Mouse (Mus musculus) hematopoietic stem cell, adult 5-6 weeks (primary cell): ENCODE results near the gene Rab1b. TPM values are rescaled to one million over a fixed set of nuclear protein-coding genes. Genes with fewer than 3 reads are reported as not detected.
A peak's percentile ranks its signal among the peaks of the same experiment; 100 is the strongest.

Source experiments
- ATAC-seq, 2 experiments: fragments of 125-278 bp in 1 of 2; replicated peaks in 1 of 2; 2 replicates each; pipeline ENCODE4 v1.8.0; 2016 to 2017; ENCODE audit warnings: inconsistent platforms in 2 of 2, mild to moderate bottlenecking in 2 of 2, moderate number of reproducible peaks in 2 of 2, low read depth in 1 of 2, moderate TSS enrichment in 1 of 2; ENCODE audit not compliant: low FRiP score in 2 of 2, poor library complexity in 2 of 2, severe bottlenecking in 2 of 2, insufficient read depth in 1 of 2, low TSS enrichment in 1 of 2
- total RNA-seq: library from RNA; stranded (forward); fragments of 172-1452, 232-1000 nt; gene quantifications from 2 replicates; pipeline ENCODE4 v1.2.3, GENCODE M21; 2017

Rab1b gene
- total RNA-seq, 1 experiment from 2014 or later: 70.4 TPM

GRCm38 (mm10) chr19:5062041-5062440, 44.8 kb downstream of the Rab1b start:
- no peak for ATAC-seq

DNA sequence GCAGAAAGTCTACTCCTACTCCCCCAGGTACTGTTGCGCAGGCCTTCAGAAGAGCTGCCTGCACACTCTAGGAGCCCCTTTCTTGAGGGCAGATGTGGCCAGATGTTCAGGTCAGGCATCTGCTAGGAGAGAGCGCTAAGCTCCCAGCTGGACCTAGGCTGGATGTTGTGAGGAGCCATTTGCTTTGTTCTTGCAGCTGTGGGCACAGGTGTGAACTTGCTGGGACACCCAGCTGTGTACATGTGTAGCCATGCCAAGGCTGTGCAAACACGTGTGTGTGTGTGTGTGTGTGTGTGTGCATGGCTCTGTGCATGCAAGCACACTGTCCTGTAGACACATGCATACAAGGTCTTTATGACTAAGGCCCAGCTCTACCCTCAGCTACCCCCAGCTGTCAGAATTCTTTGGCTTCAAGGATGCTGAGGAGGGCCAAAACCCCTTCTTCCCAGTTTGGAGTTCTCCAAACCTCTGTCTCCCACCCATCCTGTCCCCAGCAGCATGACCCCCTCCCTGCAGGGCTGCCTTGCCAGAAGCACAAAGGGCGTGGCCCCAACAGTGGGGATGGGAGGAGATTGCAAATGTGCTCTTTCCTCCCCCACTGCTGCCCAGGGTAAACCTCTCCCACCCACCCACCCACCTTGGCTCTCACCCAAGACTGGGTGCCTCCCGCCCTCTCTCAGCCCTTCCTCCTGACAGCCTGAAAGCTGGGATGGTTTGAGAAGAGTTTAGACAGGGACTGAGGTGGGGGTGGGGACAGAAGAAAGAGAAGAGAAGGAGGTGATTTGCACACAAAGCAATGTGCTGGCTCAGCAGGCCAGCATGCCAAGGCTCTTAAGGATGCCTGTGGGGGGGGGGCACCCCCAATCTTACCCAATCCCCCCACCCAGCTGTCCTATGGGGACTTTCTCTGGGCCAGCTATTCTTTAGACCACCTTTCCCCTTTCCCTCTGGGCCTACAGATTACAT, 46.2 kb downstream of the Rab1b start:
- no peak for ATAC-seq

DNA sequence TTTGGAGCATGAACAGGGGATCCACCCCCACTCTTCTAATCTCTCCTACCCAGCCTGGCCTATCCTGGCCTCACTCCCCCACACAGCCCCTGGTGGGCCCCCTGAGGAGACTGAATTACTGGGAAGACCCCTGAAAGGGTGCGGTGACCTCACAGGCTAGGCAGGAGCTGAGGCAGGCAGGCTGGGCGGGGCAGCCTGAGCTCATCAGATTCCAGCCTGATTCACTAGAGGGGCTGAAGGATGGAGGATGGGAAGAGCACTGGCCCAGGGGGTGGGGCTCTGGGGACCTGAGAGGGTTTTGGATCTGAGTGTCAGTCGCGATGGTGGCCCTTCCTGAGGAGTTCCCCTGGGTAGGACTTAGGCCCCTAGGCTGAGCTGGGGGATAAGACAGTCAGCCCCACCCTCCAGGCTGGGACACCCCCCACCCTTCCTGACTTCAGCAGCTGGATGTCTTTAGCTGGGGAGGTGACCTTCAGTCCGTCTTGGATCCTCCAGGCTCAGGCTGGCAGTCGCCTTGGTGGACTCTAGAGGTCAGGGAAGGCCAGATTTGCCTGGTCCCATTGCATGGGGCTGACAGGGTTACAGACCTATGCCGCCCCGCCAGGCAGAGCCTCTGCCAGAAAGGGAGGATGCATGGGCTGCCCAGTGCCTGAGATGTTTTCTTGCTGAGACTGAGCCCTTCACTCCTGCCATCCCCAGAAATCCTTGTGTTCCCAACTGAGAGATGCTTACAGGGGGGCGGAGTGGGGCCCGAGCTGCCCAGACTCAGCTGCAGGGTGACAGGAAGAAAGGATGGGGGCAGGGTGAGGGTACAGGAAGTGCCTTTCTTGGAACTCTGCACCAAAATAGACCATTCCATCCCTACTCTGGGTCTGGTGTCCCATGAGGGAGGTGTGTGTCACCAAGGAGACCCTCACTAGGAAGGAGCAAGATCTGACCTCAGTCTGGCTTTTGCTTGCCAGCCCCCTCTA, 47.8 kb downstream of the Rab1b start:
- no peak for ATAC-seq

DNA sequence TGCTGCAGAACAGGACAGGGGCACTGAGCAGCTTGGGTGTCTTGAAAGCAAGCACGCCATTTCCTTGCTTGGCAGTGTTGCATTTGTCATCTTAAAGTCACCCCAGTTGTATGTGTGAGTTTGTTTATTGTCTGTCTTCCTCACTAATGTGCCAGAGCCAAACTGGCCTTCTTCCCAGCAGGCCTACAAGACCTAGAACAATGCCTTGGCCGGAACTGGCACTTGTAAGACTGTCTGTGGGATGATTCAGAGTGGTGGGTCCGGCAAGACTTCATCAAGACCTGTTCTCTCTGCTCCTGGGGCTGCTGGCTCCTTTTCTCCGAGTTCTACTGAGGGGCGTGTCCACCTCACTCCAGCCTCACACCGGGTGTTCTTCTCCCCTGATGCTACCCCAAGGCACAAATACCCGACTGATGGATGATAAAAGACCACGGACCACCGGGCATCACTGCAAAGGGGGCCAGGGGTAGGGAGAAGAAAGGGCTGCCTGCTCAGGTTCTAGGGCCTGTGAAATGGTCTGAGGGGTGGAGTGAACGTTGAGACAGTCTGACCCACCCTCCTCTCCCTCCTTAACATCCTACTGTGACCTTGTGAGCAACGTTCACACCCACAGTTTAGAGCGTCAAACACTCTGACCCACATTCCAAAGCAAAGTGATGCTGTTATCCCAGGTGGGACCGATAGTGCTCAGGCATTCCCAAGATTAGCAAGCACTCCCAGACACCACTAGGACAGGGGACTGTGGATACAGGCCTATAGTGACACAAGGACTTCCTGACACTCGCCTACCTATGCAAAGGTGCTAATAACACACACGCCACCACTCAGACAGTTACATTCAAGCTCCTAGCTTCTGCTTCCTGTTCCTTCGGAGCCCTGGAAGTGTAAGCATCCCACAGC, 48.7 kb downstream of the Rab1b start:
- no peak for ATAC-seq

DNA sequence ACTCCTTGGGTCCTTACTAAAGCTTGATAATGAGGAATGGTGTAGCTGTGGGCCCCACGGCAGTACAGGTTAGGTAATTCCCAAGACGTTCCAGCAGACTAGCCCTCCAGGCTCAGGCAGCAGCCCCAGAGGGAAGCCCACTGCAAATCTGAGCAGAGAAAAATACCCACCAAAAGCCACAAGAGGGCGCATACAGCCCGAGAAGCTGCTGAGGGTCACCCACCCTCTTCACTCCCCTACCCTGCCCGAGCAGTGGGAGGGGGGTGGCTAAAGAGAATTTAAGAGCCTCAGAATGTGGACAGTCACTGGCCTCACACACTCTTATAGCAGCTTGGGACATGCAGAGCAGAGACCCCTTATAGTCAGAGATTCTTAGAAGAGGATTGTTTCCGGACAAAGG, 50.6 kb downstream of the Rab1b start:
- peak; percentile 40 to 51; a peak in 2 of 4 replicates for ATAC-seq

DNA sequence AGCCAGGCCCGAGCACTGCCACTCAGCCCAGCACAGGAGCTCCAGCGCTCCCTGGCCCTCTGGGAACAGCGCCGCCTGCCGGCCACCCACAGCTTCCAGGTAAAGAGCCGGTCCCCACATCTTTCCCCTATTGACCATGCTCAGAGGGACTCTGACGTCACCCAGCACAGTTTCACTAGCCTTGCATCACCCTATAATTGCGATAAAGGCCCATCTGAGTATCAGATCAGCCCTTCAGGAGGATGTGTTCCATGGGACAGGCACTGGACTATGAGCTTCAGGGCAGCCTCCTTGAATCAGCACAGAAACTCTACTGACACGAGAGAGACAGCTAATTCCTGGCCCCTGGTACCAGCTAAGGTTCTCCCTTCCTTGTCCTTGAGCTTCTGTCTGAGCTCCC, 53.0 kb downstream of the Rab1b start:
- no peak; a peak in 1 of 4 replicates for ATAC-seq

DNA sequence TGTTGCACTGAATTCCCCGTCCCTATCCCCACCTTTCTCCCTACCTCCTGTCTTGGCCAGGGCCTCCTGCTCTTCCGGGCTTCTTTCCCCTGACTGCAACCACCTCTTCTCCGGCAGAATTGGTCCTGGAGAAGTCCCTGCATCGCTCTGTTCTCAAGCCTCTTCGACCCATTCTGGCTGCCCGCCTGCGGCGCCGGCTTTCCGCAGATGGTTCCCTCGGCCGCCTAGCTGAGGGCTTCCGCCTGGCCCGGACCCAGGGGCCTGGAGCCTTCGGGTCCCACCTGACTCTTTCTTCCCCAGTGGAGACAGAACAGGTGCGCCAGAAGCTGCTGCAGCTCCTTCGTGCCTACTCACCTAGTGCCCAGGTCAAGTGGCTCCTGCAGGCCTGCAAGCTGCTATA, 54.0 kb downstream of the Rab1b start:
- ATAC-seq: no peak

GRCm38 (mm10) chr19:5052166-5052822, 54.6 kb downstream of the Rab1b start:
- 0 out of 4 replicates have a peak, but pooled peaks of 1 of the 2 experiments have one; percentile 22 for ATAC-seq

GRCm38 (mm10) chr19:5051515-5051914, 55.4 kb downstream of the Rab1b start:
- ATAC-seq: no peak

GRCm38 (mm10) chr19:5051031-5051430, 55.8 kb downstream of the Rab1b start:
- ATAC-seq: peak in 1 of 2 experiments; percentile 42; a peak in 2 of 4 replicates

GRCm38 (mm10) chr19:5050047-5050905, 56.6 kb downstream of the Rab1b start, which contains the start of gene Rin1:
Gene Rin1 (plus strand): TSS chr19:5050481.
- ATAC-seq: no peak

GRCm38 (mm10) chr19:5049325-5049724, 57.5 kb downstream of the Rab1b start:
- no peak for ATAC-seq
